In genomic region chr10:22034303-22034702, GRCm38 (mm10) we compare ENCODE assay signal across 10 mouse cellular contexts. TPM values are rescaled to one million over a fixed set of nuclear protein-coding genes. Genes with fewer than 3 reads are reported as not detected.
DNase-seq lines count a peak whose midpoint lies in the region; ATAC-seq and TF ChIP-seq lines count a peak whose summit lies in the region.
"Had no signal": no experiment of that assay in that cellular context is flagged by ENCODE, and none has a peak within 500 bp of the region (broad histone marks: within the 10 kb centered on the region; RNA-seq: fewer than 3 reads in every experiment).

No protein-coding gene starts in this region.

- H3K9me3 ChIP-seq in kidney, postnatal 0 days (replicated peaks; ENCODE audit: low read length): no peaks in the 10 kb centered on the region
- H3K9me3 ChIP-seq in kidney, embryonic 15.5 days (replicated peaks): no peaks in the 10 kb centered on the region

- no peak overlapping the region for H3K9ac ChIP-seq in kidney, postnatal 0 days (ENCODE audit: low read depth, low read length)
- H3K9ac ChIP-seq in kidney, embryonic 15.5 days: no peak overlapping the region
- H3K9ac ChIP-seq: forebrain, embryonic 15.5 days had no signal

- WGBS in kidney, postnatal 0 days: 12% methylated on average over 8 of the region's 9 CpGs
- 14% methylated on average over 9 of the region's 9 CpGs for WGBS in kidney, embryonic 15.5 days

- no peaks in the 10 kb centered on the region for H3K27me3 ChIP-seq in kidney, postnatal 0 days (ENCODE audit: insufficient read depth, low read length)
- 0 out of 2 replicates have a peak, but pooled peaks cover 3% of the 10 kb centered on the region for H3K27me3 ChIP-seq in kidney, embryonic 15.5 days

- no peak overlapping the region for H3K4me3 ChIP-seq in kidney, postnatal 0 days (replicated peaks; ENCODE audit: low read depth, low read length)
- no peak overlapping the region for H3K4me3 ChIP-seq in kidney, embryonic 15.5 days (replicated peaks)
- H3K4me3 ChIP-seq: forebrain, embryonic 15.5 days had no signal

- no peaks in the 10 kb centered on the region for H3K36me3 ChIP-seq in kidney, postnatal 0 days (ENCODE audit: insufficient read depth, low read length)
- H3K36me3 ChIP-seq in kidney, embryonic 15.5 days: no peaks in the 10 kb centered on the region
- H3K36me3 ChIP-seq: forebrain, embryonic 15.5 days had no signal

- ATAC-seq in kidney, postnatal 0 days (replicated peaks; ENCODE audit: low FRiP score, low read depth): no peak
- ATAC-seq in kidney, embryonic 15.5 days (replicated peaks; ENCODE audit: low FRiP score): no peak
- no peak for ATAC-seq in activated CD4-positive, CD25-positive, alpha-beta regulatory T cell, adult 4 months
- ATAC-seq: forebrain, embryonic 15.5 days had no signal

- H3K27ac ChIP-seq in kidney, postnatal 0 days: no peak overlapping the region
- no peak overlapping the region for H3K27ac ChIP-seq in kidney, embryonic 15.5 days
- H3K27ac ChIP-seq: forebrain, embryonic 15.5 days; macrophage had no signal

- no peak overlapping the region for H3K4me2 ChIP-seq in kidney, postnatal 0 days (ENCODE audit: low read length)
- H3K4me2 ChIP-seq in kidney, embryonic 15.5 days: no peak overlapping the region
- H3K4me2 ChIP-seq: forebrain, embryonic 15.5 days had no signal

- peak; percentile 66 for TF ChIP-seq CTCF in kidney, postnatal 0 days (IDR thresholded peaks at IDR 0.05; ENCODE audit: low read depth)

- peak; percentile 31 for DNase-seq in cerebellum, adult 9-10 months
- no peak for DNase-seq in cerebellum, adult 9-11 months
- peak; percentile 41 for DNase-seq in kidney, postnatal 0 days (ENCODE audit: low spot score)
- peak; percentile 27 for DNase-seq in 416B (ENCODE audit: low read depth)
- peak; percentile 51 to 52 for DNase-seq in kidney, postnatal 4 days
- DNase-seq in spleen, postnatal 36 days (ENCODE audit: low spot score in 2 of 2): no peak

- no peaks in the 10 kb centered on the region for H3K4me1 ChIP-seq in kidney, postnatal 0 days (replicated peaks; ENCODE audit: insufficient read depth, low read length)
- H3K4me1 ChIP-seq in kidney, embryonic 15.5 days: no peaks in the 10 kb centered on the region
- H3K4me1 ChIP-seq: forebrain, embryonic 15.5 days had no signal

RNA-seq across cellular contexts. Expression of gene 4930444G20Rik, which starts 33.6 kb away (rescaled TPM):
- not detected in 2 replicates for polyA plus RNA-seq in kidney, postnatal 0 days (2015; fragmentation: Nextera tagmentation; extraction: Ambion mirVana)
- not detected in 2 replicates for polyA plus RNA-seq in kidney, embryonic 15.5 days (2015; fragmentation: Nextera tagmentation; extraction: Ambion mirVana)
- not detected for polyA plus RNA-seq in activated CD4-positive, CD25-positive, alpha-beta regulatory T cell, adult 4 months (2017; shearing (Covaris generic))
- polyA plus RNA-seq: forebrain, embryonic 15.5 days; macrophage had no signal

Comparison
In these comparisons a context has a peak if more than half of its experiments do, and no peak if none do; other contexts are left out.
1. DNase-seq: peak in cerebellum, adult 9-10 months (single experiment), kidney, postnatal 0 days (single experiment), 416B (single experiment) and kidney, postnatal 4 days (2 of 2); none in cerebellum, adult 9-11 months (single experiment) and spleen, postnatal 36 days (0 of 2).